Mouse (Mus musculus): ENCODE measurements around the gene Chrm3.

DNA sequence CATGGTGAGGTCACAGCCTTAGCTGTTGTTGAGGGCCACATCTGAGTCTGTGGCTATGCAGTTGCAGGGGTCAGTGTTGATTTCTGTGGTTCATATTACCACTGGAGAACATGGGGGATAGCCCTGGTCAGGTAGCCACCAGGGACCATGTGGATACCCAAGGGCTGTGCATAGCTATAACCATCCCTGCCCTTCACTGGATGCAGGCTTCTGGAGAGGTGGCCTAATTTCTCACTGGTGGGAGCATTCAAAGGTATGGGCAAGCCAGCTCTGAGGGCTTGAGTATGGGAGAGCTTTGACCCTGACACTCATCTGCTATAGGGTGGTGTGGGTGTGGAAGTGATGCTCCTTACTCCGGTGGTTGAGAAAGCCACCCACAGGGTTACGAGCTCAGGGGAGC, 494.5 kb downstream of the Chrm3 start:
- TF ChIP-seq POLR2A (IDR thresholded peaks at IDR 0.05; ENCODE audit: borderline replicate concordance, extremely low read depth, insufficient read depth, insufficient read length, poor library complexity, severe bottlenecking) = no peak
- TF ChIP-seq CTCF (IDR thresholded peaks at IDR 0.05; ENCODE audit: borderline replicate concordance, extremely low read depth, insufficient read depth, insufficient read length) = no peak

Data from brain, embryonic 14.5 days (tissue).